Mouse (Mus musculus): ENCODE measurements around the gene Gm28372.
A peak's percentile ranks its signal among the peaks of the same experiment; 100 is the strongest.
"Not testable (repeated sequence)": the region's sequence is repeated elsewhere in the genome, so short reads cannot be mapped to it uniquely, and the experiment has no call there.

Gm28372 gene

GRCm38 (mm10) chr2:130404939-130405338, at the start of gene Gm28372, which contains the start of gene 1700020A23Rik:
TSS of gene Gm28372 (plus strand) at chr2:130405239.
TSS of gene 1700020A23Rik (plus strand) at chr2:130405259.
- no peak for DNase-seq

- DNase-seq: no peak
Measured at GRCm38 (mm10) chr2:130357551-130357950, 47.5 kb upstream of the Gm28372 start.

- no peak for DNase-seq
Measured at GRCm38 (mm10) chr2:130358852-130359251, 46.2 kb upstream of the Gm28372 start.

GRCm38 (mm10) chr2:130362511-130363026, 42.5 kb upstream of the Gm28372 start:
- peak; percentile 35 for DNase-seq

- DNase-seq: no peak
Measured at GRCm38 (mm10) chr2:130365211-130366094, 39.6 kb upstream of the Gm28372 start.

GRCm38 (mm10) chr2:130367386-130367785, 37.7 kb upstream of the Gm28372 start:
- peak; percentile 30 for DNase-seq

- DNase-seq: not testable (repeated sequence)
Measured at GRCm38 (mm10) chr2:130373026-130373425, 32.0 kb upstream of the Gm28372 start.

GRCm38 (mm10) chr2:130374951-130375350, 30.1 kb upstream of the Gm28372 start:
- DNase-seq: peak; percentile 30

- no peak for DNase-seq
Measured at GRCm38 (mm10) chr2:130383205-130383604, 21.8 kb upstream of the Gm28372 start.

GRCm38 (mm10) chr2:130383895-130384294, 21.1 kb upstream of the Gm28372 start:
- no peak for DNase-seq

GRCm38 (mm10) chr2:130386212-130386611, 18.8 kb upstream of the Gm28372 start:
- DNase-seq: peak; percentile 45

- DNase-seq: peak; percentile 12
Measured at GRCm38 (mm10) chr2:130388796-130389195, 16.2 kb upstream of the Gm28372 start.

- no peak for DNase-seq
Measured at GRCm38 (mm10) chr2:130390993-130391625, 13.9 kb upstream of the Gm28372 start.

GRCm38 (mm10) chr2:130392836-130393235, 12.2 kb upstream of the Gm28372 start:
- DNase-seq: no peak

GRCm38 (mm10) chr2:130395696-130396095, 9.3 kb upstream of the Gm28372 start:
- no peak for DNase-seq

- DNase-seq: no peak
Measured at GRCm38 (mm10) chr2:130397186-130397985, 7.7 kb upstream of the Gm28372 start, which contains the start of gene Cpxm1. TSS of gene Cpxm1 (minus strand) at chr2:130397574.

GRCm38 (mm10) chr2:130398091-130398490, 6.9 kb upstream of the Gm28372 start:
- DNase-seq: peak; percentile 38

GRCm38 (mm10) chr2:130400046-130400445, 5.0 kb upstream of the Gm28372 start:
- DNase-seq: no peak

GRCm38 (mm10) chr2:130401891-130402290, 3.1 kb upstream of the Gm28372 start:
- DNase-seq: no peak

GRCm38 (mm10) chr2:130406178-130406577, 1.1 kb downstream of the Gm28372 start, which contains the start of gene Tmem239:
TSS of gene Tmem239 (plus strand) at chr2:130406478.
- DNase-seq: no peak

- no peak for DNase-seq
Measured at GRCm38 (mm10) chr2:130408194-130408593, 3.2 kb downstream of the Gm28372 start.
